Mouse (Mus musculus) liver, embryonic 16.5 days (tissue): ENCODE measurements around the gene Fyb2. TPM values are rescaled to one million over a fixed set of nuclear protein-coding genes. Genes with fewer than 3 reads are reported as not detected.

Source experiments
- polyA plus RNA-seq: library from polyadenylated mRNA; unstranded; fragments of >200 nt; fragmentation: Nextera tagmentation; extraction: Ambion mirVana; gene quantifications from 2 replicates; pipeline ENCODE4 v1.2.1, GENCODE M21; 2015

Gene Fyb2
- polyA plus RNA-seq, 1 experiment from 2014 or later = 0.14 TPM

Other genes with a start within 250 kb of the Fyb2 start
- gene C8b, start 147.1 kb upstream of the Fyb2 start, polyA plus RNA-seq = 76.4 and 95.1 TPM in 2 replicates
- gene Gm17662, start 56.1 kb upstream of the Fyb2 start, polyA plus RNA-seq = not detected in 2 replicates
- 15.8 and 16.0 TPM in 2 replicates for gene C8a, start 37.1 kb upstream of the Fyb2 start, polyA plus RNA-seq
- 0.37 and 0.47 TPM in 2 replicates for gene Prkaa2, start 196.4 kb downstream of the Fyb2 start, polyA plus RNA-seq
- 18.0 and 21.2 TPM in 2 replicates for gene Plpp3, start 243.9 kb downstream of the Fyb2 start, polyA plus RNA-seq